Mouse (Mus musculus): ENCODE results near the gene Calm1. TPM values are rescaled to one million over a fixed set of nuclear protein-coding genes. Genes with fewer than 3 reads are reported as not detected.
A peak's percentile ranks its signal among the peaks of the same experiment; 100 is the strongest.
"Not testable (repeated sequence)": the region's sequence is repeated elsewhere in the genome, so short reads cannot be mapped to it uniquely, and the experiment has no call there.

Gene Calm1
- polyA plus RNA-seq, 1 experiment: 398 TPM

DNA sequence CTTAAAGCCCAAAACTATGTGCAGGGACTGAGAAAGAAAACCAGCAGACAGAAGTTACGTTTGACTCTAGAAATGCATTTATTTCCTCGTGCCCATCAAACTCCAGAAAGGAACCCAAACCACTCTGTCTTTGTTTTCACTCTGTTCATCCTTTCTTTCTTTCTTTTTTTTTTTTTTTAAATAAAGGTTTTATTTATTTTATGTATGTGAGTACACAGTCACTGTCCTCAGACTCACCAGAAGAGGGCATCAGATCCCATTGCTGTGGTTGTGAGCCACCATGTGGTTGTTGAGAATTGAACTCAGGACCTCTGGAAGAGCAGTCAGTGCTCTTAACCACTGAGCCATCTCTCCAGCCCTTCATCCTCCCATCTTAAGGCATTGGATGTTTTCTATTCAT, 14.3 kb upstream of the Calm1 start:
- H3K4me3 ChIP-seq (ENCODE audit: insufficient read depth, low read depth, low read length); H3K4me1 ChIP-seq (ENCODE audit: control insufficient read depth, insufficient read depth, insufficient read length, low read length); H3K27ac ChIP-seq (replicated peaks; ENCODE audit: low read depth, low read length): not testable (repeated sequence)

DNA sequence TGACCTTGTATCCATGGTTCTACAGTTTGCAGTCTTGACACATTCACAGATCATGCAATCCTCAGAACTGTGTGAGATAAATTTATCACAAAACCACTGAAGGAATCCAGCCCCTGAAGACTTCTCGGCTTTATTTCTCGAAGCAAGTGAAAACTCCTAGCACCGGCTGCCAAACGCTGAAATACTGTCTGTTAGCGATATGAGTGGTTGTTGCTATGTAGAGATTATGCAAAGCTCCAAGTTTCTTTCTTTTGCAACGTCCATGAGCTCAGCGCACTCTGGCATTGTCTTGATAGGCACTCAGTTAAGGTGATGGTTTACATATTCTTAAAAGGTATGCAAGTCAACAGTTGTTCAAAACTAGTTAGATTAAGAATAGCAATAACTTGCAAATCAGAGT, 13.3 kb upstream of the Calm1 start:
- Histone ChIP-seq H3K4me1 (ENCODE audit: control insufficient read depth, insufficient read depth, insufficient read length, low read length) (no peaks in the 10 kb centered on the region; the same call in 1 of the 2 replicates), H3K27ac (replicated peaks; ENCODE audit: low read depth, low read length) (no peak overlapping the region)

DNA sequence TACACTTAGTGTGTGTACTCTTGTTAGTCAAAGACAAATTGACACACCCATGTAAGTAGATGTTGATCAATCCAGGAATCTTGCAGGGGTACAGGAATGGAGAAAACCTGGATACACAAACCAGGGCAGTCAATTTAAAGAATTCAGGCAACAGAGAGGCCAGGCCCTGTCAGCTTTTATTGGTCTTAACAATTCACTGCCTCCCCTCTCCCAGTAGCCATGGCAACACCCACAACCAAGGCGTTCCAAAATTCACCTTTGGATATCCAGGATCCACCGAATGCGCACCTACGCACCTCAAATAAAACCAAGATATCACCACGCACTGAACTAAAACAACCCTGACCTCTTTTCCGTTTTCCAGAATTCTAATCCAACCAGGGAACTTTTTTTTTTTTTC, 12.9 kb upstream of the Calm1 start:
- no peaks in the 10 kb centered on the region; the same call in 1 of the 2 replicates for H3K4me1 ChIP-seq (ENCODE audit: control insufficient read depth, insufficient read depth, insufficient read length, low read length)
- peak overlapping the region; percentile 83 for H3K4me3 ChIP-seq (ENCODE audit: insufficient read depth, low read depth, low read length)
- H3K27ac ChIP-seq (replicated peaks; ENCODE audit: low read depth, low read length): peak overlapping the region; percentile 97

More for the DNA sequence above, 13.3 kb upstream of the Calm1 start:
- H3K4me3 ChIP-seq (ENCODE audit: insufficient read depth, low read depth, low read length): no peak overlapping the region

DNA sequence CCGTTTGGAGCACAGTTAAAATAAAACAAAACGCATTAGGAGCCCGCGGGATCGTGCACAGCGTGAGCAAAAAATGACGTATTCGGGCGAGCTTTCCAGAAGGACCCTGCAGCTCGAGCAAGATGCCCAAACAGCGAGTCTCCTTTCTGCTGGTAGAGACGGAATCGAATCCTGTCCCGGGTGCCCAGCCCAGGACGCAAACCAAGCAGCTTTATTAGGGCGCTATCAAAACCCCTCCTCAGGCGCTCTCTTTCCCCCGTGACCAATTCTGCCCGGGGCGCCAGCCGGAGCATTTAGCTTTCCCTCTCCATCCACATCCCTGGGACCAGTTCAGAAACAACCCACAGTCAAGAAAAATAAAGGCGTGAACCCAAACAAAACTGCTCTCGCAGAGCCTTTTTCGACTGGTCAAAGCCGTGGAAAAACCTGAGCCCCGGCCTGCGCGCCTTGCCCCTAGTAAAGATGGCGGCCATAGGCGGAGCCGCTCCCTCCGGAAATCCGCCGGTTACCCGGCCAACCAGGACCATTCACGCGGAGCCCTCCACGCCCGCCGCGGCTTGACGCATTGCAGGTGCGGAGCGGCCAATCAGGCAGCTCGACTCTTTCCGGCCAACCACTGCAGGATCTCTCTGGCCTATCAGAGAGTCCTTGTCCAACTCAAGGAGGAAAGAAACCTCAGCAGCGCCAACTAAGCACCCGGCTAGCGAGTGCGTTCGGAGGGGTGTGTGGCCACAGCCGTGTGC, 12.1 kb upstream of the Calm1 start:
- peak overlapping the region; percentile 97 for H3K27ac ChIP-seq (replicated peaks; ENCODE audit: low read depth, low read length)
- H3K4me3 ChIP-seq (ENCODE audit: insufficient read depth, low read depth, low read length): peak overlapping the region; percentile 83
- H3K4me1 ChIP-seq (ENCODE audit: control insufficient read depth, insufficient read depth, insufficient read length, low read length): no peaks in the 10 kb centered on the region; the same call in 1 of the 2 replicates

DNA sequence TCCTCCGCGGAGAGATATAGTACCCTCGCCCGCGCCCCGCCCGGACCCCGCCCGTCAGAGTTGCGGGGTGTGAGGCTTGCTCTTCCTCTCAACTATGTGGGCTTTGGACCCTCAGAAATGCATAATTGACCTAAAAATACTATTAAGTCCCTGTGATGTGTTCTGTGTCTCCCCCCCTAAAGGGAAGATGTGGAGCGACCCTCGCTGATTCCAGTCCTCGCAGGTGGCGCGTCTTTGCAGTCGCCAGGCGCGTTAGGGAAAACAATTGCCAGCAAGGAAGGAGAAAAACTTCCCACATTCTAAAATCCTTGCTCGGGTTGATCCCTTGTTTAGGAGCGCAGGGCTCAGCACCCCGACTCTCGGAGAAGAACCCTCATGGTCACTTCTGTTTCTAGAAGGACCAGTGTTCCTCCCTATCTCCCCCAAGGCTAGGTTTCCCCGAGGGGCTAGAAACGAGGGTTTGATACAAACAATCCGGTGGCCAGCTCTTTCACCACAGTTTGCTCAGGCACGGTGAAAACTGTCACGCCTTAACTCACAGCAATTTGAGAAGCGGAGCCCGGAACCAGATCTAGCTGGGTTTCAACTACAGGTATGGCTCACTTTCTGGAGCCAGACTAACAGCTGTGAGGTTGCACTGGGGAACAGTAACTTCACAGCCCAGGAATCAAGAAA, 11.3 kb upstream of the Calm1 start:
- Histone ChIP-seq H3K4me3 (ENCODE audit: insufficient read depth, low read depth, low read length) (peak overlapping the region; percentile 67), H3K4me1 (ENCODE audit: control insufficient read depth, insufficient read depth, insufficient read length, low read length) (no peaks in the 10 kb centered on the region; the same call in 1 of the 2 replicates), H3K27ac (replicated peaks; ENCODE audit: low read depth, low read length) (peak overlapping the region; percentile 71)

DNA sequence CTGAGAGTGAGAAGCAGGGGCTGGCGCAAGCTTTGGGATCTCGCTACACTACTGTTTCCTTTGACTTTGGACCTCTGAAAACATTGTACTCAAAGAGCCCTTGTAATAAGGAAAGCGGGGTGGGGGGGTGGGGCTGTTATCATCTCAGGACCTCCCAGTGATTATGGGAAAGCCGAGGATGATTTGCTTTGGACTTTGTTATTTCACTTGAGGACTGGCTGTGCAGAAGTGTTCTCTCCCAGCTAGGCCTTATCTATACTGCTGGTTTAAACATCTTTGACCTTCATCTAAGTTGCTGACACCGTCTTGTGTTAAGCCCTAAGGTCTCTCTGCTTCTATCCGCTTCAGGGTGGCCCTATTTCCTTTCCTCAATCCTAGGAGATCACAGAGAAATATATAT, 8.4 kb upstream of the Calm1 start:
- no peaks in the 10 kb centered on the region; the same call in 1 of the 2 replicates for H3K4me1 ChIP-seq (ENCODE audit: control insufficient read depth, insufficient read depth, insufficient read length, low read length)

DNA sequence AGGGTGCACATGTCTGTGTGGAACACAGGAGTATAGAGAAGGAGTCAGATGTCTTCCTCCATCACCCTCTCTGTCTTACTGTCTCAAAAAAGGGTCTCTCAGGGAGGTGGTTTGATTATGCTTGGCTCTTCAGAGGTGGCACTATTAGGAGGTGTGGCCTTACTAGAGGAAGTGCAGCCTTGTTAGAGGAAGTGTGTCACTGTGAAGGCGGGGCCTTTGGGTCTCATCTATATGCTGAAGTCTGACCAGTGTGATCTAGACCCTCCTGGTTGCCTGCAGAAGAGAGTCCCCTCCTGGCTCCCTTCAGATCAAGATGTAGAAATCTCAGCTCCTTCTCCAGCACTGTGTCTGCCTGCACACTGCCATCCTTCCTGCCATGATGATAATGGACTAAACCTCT, 5.1 kb upstream of the Calm1 start:
- no peak overlapping the region for H3K4me3 ChIP-seq (ENCODE audit: insufficient read depth, low read depth, low read length)
- no peak overlapping the region for H3K27ac ChIP-seq (replicated peaks; ENCODE audit: low read depth, low read length)
- no peaks in the 10 kb centered on the region for H3K4me1 ChIP-seq (ENCODE audit: control insufficient read depth, insufficient read depth, insufficient read length, low read length)

More for the DNA sequence above, 8.4 kb upstream of the Calm1 start:
- H3K4me3 ChIP-seq (ENCODE audit: insufficient read depth, low read depth, low read length): no peak overlapping the region
- H3K27ac ChIP-seq (replicated peaks; ENCODE audit: low read depth, low read length): no peak overlapping the region

DNA sequence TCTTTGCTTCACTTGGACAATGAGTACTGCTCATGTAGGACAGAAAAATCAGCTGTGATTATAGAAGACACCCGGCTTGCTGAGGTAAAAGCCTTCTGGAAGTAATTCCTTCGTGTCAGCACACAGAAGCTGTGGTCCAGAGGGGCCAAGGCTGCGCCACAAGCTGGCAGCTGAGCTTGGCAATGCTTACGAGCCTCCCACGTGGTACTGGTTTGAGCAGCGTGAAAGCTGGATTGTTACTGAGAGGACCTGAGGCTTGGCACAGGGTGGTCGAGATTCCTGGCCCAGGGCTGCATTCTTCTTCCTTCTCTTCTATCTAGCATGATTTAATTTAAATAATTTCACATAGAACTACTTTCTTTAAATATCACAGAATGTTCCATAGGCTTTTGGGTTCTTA, 2.4 kb upstream of the Calm1 start:
- Histone ChIP-seq H3K4me1 (ENCODE audit: control insufficient read depth, insufficient read depth, insufficient read length, low read length) (no peaks in the 10 kb centered on the region), H3K4me3 (ENCODE audit: insufficient read depth, low read depth, low read length) (no peak overlapping the region), H3K27ac (replicated peaks; ENCODE audit: low read depth, low read length) (no peak overlapping the region)

DNA sequence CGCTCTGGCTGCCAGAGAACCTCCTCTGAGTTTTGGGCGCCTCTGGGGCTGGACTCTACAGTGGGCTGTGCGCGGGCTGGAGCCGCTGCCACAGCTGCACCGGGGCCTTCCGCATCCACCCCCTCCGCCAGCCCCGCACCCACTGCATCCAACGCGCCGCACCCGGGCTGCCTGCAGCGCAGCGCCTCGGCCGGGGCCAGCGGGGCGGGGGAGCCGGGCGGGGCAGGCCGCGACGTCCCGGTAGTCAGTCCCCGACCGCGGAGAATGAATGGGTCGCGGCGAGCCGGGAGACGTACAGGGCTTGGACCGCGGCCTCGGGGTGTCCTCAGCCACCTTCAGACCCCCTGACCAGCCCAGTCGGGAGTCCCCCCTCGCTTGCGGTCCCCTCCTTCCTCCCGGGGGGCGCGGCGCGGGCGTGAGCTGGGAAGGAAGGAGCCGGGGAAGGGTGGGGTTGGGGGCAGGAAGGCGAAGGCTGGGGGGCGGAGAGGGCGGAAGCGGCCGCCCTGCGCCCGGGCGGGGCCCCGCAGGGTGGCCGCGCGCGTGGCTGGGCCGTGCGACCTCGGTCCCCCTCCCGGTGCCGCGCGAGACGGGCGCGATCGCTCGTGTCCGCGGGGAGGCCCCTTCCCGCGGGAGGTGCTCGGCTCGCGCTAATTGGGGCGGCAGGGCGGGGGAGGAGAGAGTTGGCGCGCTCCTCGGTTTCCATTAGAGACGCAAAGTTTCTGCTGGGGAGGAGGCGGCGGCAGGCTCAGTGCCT, 833 bp downstream of the Calm1 start:
- Histone ChIP-seq H3K27ac (replicated peaks; ENCODE audit: low read depth, low read length) (peak overlapping the region; percentile 89), H3K4me3 (ENCODE audit: insufficient read depth, low read depth, low read length) (peak overlapping the region; percentile 94), H3K4me1 (ENCODE audit: control insufficient read depth, insufficient read depth, insufficient read length, low read length) (peaks cover 3% of the 10 kb centered on the region; the same call in 1 of the 2 replicates)

DNA sequence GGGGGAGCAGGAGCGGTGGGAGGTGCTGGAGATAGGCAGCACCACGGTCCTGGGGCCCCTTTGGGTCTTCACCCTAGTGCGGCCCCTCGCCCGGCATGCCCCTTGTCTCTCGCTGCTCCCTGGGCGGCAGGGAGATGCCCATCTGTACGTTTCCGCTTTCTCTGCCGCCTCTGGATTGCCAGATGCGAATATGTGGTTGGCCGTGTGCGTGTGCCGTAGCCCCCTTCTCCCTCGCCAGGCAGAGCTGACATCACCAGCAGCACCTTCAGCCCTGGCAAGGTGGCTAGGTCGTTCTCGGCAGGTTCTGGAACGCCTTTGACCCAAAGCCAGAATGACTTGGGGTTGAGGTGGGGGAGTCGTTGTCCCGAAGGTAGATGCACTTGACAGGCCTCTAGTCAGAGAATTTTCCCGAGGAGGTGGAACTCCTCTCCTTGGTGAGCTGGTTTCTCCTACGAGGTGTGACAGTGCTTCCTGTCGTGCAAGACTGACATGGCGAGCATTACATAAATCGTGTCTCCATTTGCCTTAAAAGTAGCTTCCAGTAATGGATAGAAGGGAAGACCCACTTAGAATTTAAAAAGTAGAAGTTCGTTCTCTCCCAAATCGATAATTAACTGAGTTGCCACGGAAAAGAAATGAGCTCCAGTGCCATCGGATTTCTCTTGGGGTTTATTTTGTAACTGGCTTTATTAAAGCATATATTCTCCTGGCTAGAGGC, 1.6 kb downstream of the Calm1 start:
- peak overlapping the region; percentile 68 for H3K27ac ChIP-seq (replicated peaks; ENCODE audit: low read depth, low read length)
- peaks cover 3% of the 10 kb centered on the region; the same call in 1 of the 2 replicates for H3K4me1 ChIP-seq (ENCODE audit: control insufficient read depth, insufficient read depth, insufficient read length, low read length)
- H3K4me3 ChIP-seq (ENCODE audit: insufficient read depth, low read depth, low read length): peak overlapping the region; percentile 94

DNA sequence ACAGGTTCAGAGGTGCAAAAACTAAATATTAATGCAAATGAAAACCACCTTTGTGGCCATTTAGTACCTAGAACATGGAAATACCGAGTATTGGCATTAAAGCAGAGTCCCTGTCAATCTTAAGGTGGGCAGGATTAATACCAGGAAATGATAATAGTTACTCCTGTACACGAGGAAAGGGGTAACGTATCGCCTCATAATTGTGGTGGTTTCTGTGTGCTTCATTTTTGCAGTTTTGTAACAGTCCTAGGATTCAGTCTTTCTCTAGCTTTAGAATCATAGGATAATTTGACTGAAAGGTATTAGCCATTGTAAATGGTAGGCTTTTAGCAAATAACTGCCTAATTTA, 2.1 kb downstream of the Calm1 start:
- H3K4me3 ChIP-seq (ENCODE audit: insufficient read depth, low read depth, low read length): peak overlapping the region; percentile 94
- H3K27ac ChIP-seq (replicated peaks; ENCODE audit: low read depth, low read length): no peak overlapping the region; the same call in 1 of the 2 replicates
- H3K4me1 ChIP-seq (ENCODE audit: control insufficient read depth, insufficient read depth, insufficient read length, low read length): peaks cover 3% of the 10 kb centered on the region; the same call in 1 of the 2 replicates

DNA sequence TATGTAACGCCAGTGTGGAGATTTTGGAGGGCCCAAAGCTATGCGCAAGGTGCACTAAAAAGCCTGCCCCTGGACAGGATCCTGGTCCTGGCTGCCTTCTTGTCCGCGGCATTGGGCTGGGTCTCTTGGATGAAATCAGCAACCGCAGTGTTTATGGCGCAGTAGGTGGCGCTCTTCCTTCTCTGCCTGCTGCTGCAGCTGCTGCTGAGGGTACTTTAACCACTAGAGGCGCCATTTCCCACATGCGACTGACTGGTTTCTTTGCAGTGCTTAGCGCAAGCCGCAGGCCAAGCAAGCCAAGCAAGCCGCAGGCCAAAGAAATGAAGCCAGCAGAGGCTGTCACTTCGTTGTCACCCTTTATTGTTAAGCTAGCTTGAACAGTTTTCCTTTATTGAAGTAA, 2.6 kb downstream of the Calm1 start:
- peaks cover 3% of the 10 kb centered on the region; the same call in 1 of the 2 replicates for H3K4me1 ChIP-seq (ENCODE audit: control insufficient read depth, insufficient read depth, insufficient read length, low read length)
- no peak overlapping the region for H3K27ac ChIP-seq (replicated peaks; ENCODE audit: low read depth, low read length)
- H3K4me3 ChIP-seq (ENCODE audit: insufficient read depth, low read depth, low read length): peak overlapping the region; percentile 56

DNA sequence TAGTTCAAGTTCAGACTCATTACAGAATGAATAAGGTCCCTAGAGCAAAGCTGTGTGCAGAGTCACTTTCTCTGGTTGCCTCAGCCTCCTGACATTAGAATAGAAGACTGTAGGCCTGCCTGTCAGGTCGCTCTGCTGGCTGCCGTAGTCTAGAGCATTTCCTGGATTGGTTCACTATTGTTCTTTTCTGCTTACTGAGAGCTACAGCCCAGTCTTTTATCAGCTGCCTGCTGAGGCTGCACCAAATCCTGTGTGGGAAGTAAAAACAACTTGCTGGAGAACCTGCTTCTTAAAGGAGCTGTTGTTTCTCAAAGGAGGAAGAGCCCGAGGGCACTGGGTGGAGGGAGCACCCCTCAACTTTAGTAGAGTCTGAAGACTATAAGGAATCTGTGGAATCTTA, 4.5 kb downstream of the Calm1 start:
- peaks cover 3% of the 10 kb centered on the region; the same call in 1 of the 2 replicates for H3K4me1 ChIP-seq (ENCODE audit: control insufficient read depth, insufficient read depth, insufficient read length, low read length)
- H3K27ac ChIP-seq (replicated peaks; ENCODE audit: low read depth, low read length): no peak overlapping the region; the same call in 1 of the 2 replicates
- no peak overlapping the region for H3K4me3 ChIP-seq (ENCODE audit: insufficient read depth, low read depth, low read length)

DNA sequence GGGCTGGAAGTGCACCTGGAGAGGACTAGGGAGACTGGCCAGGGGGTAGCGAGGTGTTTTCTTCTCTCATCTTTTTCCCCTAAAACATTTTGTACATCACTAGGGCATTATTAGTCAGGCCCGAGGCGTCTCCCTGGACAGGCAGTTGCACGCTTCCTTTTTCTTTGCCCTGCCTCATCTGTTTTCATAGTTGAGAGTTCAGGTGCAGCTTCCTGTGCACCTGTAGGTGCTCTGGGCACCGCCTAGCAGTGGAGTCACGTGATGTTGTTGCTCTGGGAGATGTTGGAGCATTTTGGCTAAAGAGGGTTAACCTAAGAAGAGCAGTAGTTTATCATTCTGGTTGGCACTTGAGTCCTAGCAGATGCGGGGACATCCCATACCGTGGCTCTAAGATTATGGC, 5.9 kb downstream of the Calm1 start:
- Histone ChIP-seq H3K4me3 (ENCODE audit: insufficient read depth, low read depth, low read length) (no peak overlapping the region), H3K27ac (replicated peaks; ENCODE audit: low read depth, low read length) (no peak overlapping the region), H3K4me1 (ENCODE audit: control insufficient read depth, insufficient read depth, insufficient read length, low read length) (peaks cover 3% of the 10 kb centered on the region)

DNA sequence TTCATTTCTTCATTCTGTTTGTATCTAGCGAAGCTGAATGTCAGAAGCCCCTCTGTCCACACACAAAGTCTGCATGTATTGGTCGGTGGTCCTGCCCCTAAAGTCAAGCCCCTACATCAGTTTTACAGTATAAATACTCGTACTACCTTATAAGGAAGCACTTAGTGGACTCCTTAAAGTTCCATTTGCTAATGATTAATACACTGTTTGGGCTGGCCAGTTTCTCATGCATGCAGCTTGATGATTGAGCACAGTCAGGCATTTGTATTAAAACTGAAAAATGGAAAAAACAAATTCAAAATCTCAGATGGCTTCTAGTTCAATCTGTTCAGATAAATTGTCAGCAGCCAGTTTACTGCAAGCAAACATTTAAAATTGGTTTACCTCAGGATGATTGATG, 7.3 kb downstream of the Calm1 start:
- Histone ChIP-seq H3K4me1 (ENCODE audit: control insufficient read depth, insufficient read depth, insufficient read length, low read length) (peaks cover 11% of the 10 kb centered on the region), H3K4me3 (ENCODE audit: insufficient read depth, low read depth, low read length) (no peak overlapping the region), H3K27ac (replicated peaks; ENCODE audit: low read depth, low read length) (no peak overlapping the region)
